Mouse (Mus musculus) forebrain, postnatal 0 days (tissue): Measurements from ENCODE around the gene Ccdc149. TPM values are rescaled to one million over a fixed set of nuclear protein-coding genes. Genes with fewer than 3 reads are reported as not detected.

Experiments
- ATAC-seq: fragments of 200-750 bp; cut with Nextera tagmentation; 2 replicates; pipeline ENCODE4 v1.8.0; 2017; ENCODE audit warnings: mild to moderate bottlenecking, moderate library complexity
- DNase-seq: peaks from one replicate; pipeline ENCODE4 v3.0.0-alpha.2; 2015
- H3K27ac ChIP-seq: fragments of 300-500 bp; sonication (generic); 2 replicates; pipeline ENCODE4 v1.5.1; 2014; ENCODE audit warnings: low read depth, mild to moderate bottlenecking, antibody characterized with exemption, low read length, moderate library complexity, mixed read lengths
- H3K27me3 ChIP-seq: fragments of 300-500 bp; sonication (generic); 2 replicates; pipeline ENCODE4 v1.6.1; 2014; ENCODE audit warnings: mild to moderate bottlenecking, low read length, mixed read lengths; ENCODE audit not compliant: insufficient read depth
- H3K36me3 ChIP-seq: fragments of 300-500 bp; sonication (generic); 2 replicates; pipeline ENCODE4 v1.6.1; 2014; ENCODE audit warnings: mild to moderate bottlenecking, moderate library complexity; ENCODE audit not compliant: insufficient read depth
- H3K4me1 ChIP-seq: fragments of 300-500 bp; sonication (generic); 2 replicates; pipeline ENCODE4 v1.6.1; 2014; ENCODE audit warnings: antibody characterized with exemption; ENCODE audit not compliant: insufficient read depth
- H3K4me2 ChIP-seq: fragments of 300-500 bp; sonication (generic); 2 replicates; pipeline ENCODE4 v1.6.1; 2014; ENCODE audit warnings: low read depth, mild to moderate bottlenecking, moderate library complexity
- H3K4me3 ChIP-seq: fragments of 300-500 bp; sonication (generic); 2 replicates; pipeline ENCODE4 v1.5.1; 2014; ENCODE audit warnings: low read depth, low read length, mixed read lengths
- H3K9ac ChIP-seq: fragments of 300-500 bp; sonication (generic); 2 replicates; pipeline ENCODE4 v1.6.1; 2014; ENCODE audit warnings: mild to moderate bottlenecking
- H3K9me3 ChIP-seq: fragments of 300-500 bp; sonication (generic); 2 replicates; pipeline ENCODE4 v1.6.1; 2016; ENCODE audit warnings: low read length
- CTCF ChIP-seq: sonication (generic); IDR thresholded peaks from 2 replicates; pipeline ENCODE4 v1.5.1; 2016; ENCODE audit warnings: antibody characterized with exemption, control low read depth, low read depth
- WGBS: fragments of 180-500 bp; shearing (Covaris S2); extraction: QIAGEN DNeasy Blood & Tissue Kit; methylation state at CpG from one replicate; pipeline ENCODE4 v1.1.7; 2014; 5-methylcytosine and 5-hydroxymethylcytosine counted together
- polyA plus RNA-seq: library from polyadenylated mRNA; unstranded; fragments of >200 nt; fragmentation: Nextera tagmentation; extraction: Ambion mirVana; gene quantifications from 2 replicates; pipeline ENCODE4 v1.2.1, GENCODE M21; 2015
- total RNA-seq: library from RNA; depleted of rRNA; stranded (reverse); fragments of >200 nt; gene quantifications from 2 replicates; pipeline ENCODE4 v1.2.3, GENCODE M21; 2014

Gene Ccdc149
- total and polyA plus RNA-seq, 2 experiments from 2014 or later, result 16.0 to 21.4 TPM

GRCm38 (mm10) chr5:52355612-52356011 is 115.7 kb downstream of the Ccdc149 start:
- Histone ChIP-seq H3K9me3 (no peaks in the 10 kb centered on the region), H3K4me1 (no peaks in the 10 kb centered on the region), H3K4me2 (no peak overlapping the region), H3K9ac (no peak overlapping the region), H3K36me3 (no peaks in the 10 kb centered on the region), H3K27me3 (no peaks in the 10 kb centered on the region), H3K27ac (no peak overlapping the region), H3K4me3 (no peak overlapping the region)
- no peak for TF ChIP-seq CTCF
- WGBS, result 86% methylated on average over 7 of the region's 7 CpGs
- DNase-seq, result no peak
- ATAC-seq, result no peak

- no peaks in the 10 kb centered on the region for H3K4me1 ChIP-seq
- no peak overlapping the region for H3K4me2 ChIP-seq
- no peaks in the 10 kb centered on the region for H3K36me3 ChIP-seq
- H3K9me3 ChIP-seq, result no peaks in the 10 kb centered on the region
- WGBS, result 62% methylated on average over 4 of the region's 4 CpGs
- no peaks in the 10 kb centered on the region for H3K27me3 ChIP-seq
- no peak overlapping the region for H3K9ac ChIP-seq
- TF ChIP-seq CTCF, result no peak
- no peak overlapping the region for H3K27ac ChIP-seq
- no peak for DNase-seq
- no peak for ATAC-seq
- no peak overlapping the region for H3K4me3 ChIP-seq
These were observed 116.9 kb downstream of the Ccdc149 start for GRCm38 (mm10) chr5:52354441-52354840.

DNA sequence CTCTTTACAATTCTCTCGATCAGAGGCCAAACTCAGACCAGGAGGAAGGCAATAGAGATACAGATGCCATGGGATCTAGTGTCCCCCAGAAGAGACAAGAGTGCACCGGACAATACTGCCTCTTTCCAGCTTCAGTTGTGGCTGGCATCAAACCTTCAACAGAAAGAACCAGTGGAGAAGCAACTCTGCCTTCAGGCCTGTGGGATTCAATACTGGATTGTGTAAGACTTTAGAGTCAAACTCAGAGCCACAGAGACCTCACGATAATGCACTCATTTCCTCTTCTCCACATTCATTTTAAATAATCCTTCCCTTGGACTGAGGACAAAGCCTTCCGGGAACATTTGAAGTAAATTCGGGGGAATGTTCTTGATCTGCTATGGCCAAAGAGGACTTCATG is 118.6 kb downstream of the Ccdc149 start:
- Histone ChIP-seq H3K4me3 (no peak overlapping the region), H3K9me3 (no peaks in the 10 kb centered on the region), H3K9ac (no peak overlapping the region), H3K4me1 (no peaks in the 10 kb centered on the region), H3K4me2 (no peak overlapping the region), H3K36me3 (no peaks in the 10 kb centered on the region), H3K27ac (no peak overlapping the region), H3K27me3 (no peaks in the 10 kb centered on the region)
- no peak for TF ChIP-seq CTCF
- WGBS, result 72% methylated on average over 5 of the region's 5 CpGs
- ATAC-seq (no peak), DNase-seq (no peak)

GRCm38 (mm10) chr5:52351561-52351960 is 119.8 kb downstream of the Ccdc149 start:
- 94% methylated on average over 2 of the region's 2 CpGs for WGBS
- no peaks in the 10 kb centered on the region for H3K9me3 ChIP-seq
- no peak for ATAC-seq
- no peak overlapping the region for H3K4me2 ChIP-seq
- H3K9ac ChIP-seq, result no peak overlapping the region
- DNase-seq, result no peak
- no peak overlapping the region for H3K4me3 ChIP-seq
- no peaks in the 10 kb centered on the region for H3K4me1 ChIP-seq
- TF ChIP-seq CTCF, result no peak
- no peaks in the 10 kb centered on the region for H3K36me3 ChIP-seq
- H3K27me3 ChIP-seq, result no peaks in the 10 kb centered on the region
- H3K27ac ChIP-seq, result no peak overlapping the region

DNA sequence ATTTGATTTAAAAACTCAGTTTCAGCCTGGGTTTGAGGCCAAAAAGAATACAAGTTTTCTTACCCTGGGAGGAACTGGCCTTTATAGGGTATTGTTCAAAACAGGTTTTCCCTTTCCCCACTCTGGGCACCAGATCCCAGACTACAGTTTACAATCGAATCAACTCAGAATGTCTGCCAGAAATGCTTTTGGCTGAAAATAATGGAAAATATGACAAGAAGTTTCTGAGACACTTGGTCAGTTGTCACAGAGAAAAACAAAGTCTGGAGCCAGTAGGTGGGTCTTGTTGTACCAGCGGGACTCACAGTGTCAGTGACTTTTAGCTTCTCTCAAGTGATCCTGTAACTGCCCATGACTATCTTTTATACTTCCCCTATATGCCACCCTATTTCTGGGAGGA is 120.9 kb downstream of the Ccdc149 start:
- H3K4me2 ChIP-seq, result no peak overlapping the region
- H3K27ac ChIP-seq, result no peak overlapping the region
- TF ChIP-seq CTCF, result no peak
- no peaks in the 10 kb centered on the region for H3K27me3 ChIP-seq
- H3K4me1 ChIP-seq, result no peaks in the 10 kb centered on the region
- H3K36me3 ChIP-seq, result no peaks in the 10 kb centered on the region
- WGBS, result 88% methylated on average over 2 of the region's 2 CpGs
- no peaks in the 10 kb centered on the region for H3K9me3 ChIP-seq
- no peak overlapping the region for H3K9ac ChIP-seq
- no peak for ATAC-seq
- no peak overlapping the region for H3K4me3 ChIP-seq
- no peak for DNase-seq

- H3K9ac ChIP-seq, result no peak overlapping the region
- TF ChIP-seq CTCF, result no peak
- DNase-seq, result no peak
- ATAC-seq, result no peak
- no peaks in the 10 kb centered on the region for H3K36me3 ChIP-seq
- no peaks in the 10 kb centered on the region for H3K9me3 ChIP-seq
- no peak overlapping the region for H3K27ac ChIP-seq
- H3K4me3 ChIP-seq, result no peak overlapping the region
- no peak overlapping the region for H3K4me2 ChIP-seq
- 67% methylated on average over 2 of the region's 2 CpGs for WGBS
- H3K4me1 ChIP-seq, result no peaks in the 10 kb centered on the region
- H3K27me3 ChIP-seq, result no peaks in the 10 kb centered on the region
These were observed 124.4 kb downstream of the Ccdc149 start for GRCm38 (mm10) chr5:52346890-52347289.

- no peak overlapping the region for H3K4me2 ChIP-seq
- H3K4me3 ChIP-seq, result no peak overlapping the region
- no peaks in the 10 kb centered on the region for H3K27me3 ChIP-seq
- H3K27ac ChIP-seq, result no peak overlapping the region
- no peak for TF ChIP-seq CTCF
- no peaks in the 10 kb centered on the region for H3K36me3 ChIP-seq
- no peaks in the 10 kb centered on the region for H3K9me3 ChIP-seq
- 81% methylated on average over 2 of the region's 2 CpGs for WGBS
- DNase-seq (no peak), ATAC-seq (no peak)
- no peak overlapping the region for H3K9ac ChIP-seq
- no peaks in the 10 kb centered on the region for H3K4me1 ChIP-seq
These were observed 132.2 kb downstream of the Ccdc149 start for GRCm38 (mm10) chr5:52339134-52339533.

DNA sequence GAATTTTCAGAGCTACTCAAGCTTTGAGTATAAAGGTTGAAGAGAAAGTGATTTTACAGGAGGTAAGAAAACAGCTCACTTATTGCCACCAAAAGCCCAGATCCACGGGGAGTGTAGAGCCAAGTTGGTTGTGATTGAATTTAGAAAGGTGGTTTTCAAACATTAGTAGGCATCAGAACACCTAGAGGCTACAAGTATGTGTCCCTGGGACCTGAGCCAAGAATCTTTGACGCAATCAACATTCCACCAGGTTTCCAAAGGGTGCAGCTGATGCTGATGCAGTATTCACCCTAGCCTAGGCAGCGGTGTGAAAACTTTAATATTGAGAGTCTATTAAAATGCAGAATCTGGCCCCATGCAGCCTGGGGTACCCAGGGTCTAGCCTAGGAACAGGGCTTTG is 135.7 kb downstream of the Ccdc149 start:
- Histone ChIP-seq H3K27ac (no peak overlapping the region), H3K9ac (no peak overlapping the region), H3K36me3 (no peaks in the 10 kb centered on the region), H3K4me1 (no peaks in the 10 kb centered on the region), H3K27me3 (no peaks in the 10 kb centered on the region), H3K9me3 (no peaks in the 10 kb centered on the region), H3K4me2 (no peak overlapping the region), H3K4me3 (no peak overlapping the region)
- ATAC-seq (no peak), DNase-seq (no peak)
- 71% methylated on average over 3 of the region's 3 CpGs for WGBS
- TF ChIP-seq CTCF, result no peak
